Comparison of ENCODE assay signal across 8 mouse cellular contexts in genomic region chr3:106496045-106496721, GRCm38 (mm10). TPM values are rescaled to one million over a fixed set of nuclear protein-coding genes. Genes with fewer than 3 reads are reported as not detected.
DNase-seq lines count a peak whose midpoint lies in the region; ATAC-seq and TF ChIP-seq lines count a peak whose summit lies in the region.
"Had no signal": no experiment of that assay in that cellular context is flagged by ENCODE, and none has a peak within 500 bp of the region (broad histone marks: within the 10 kb centered on the region; RNA-seq: fewer than 3 reads in every experiment).

No protein-coding gene starts in this region.

- 0 out of 2 replicates have a peak, but pooled peaks cover 2% of the 10 kb centered on the region for H3K36me3 ChIP-seq in embryonic facial prominence, embryonic 15.5 days
- no peaks in the 10 kb centered on the region for H3K36me3 ChIP-seq in liver, embryonic 14.5 days (replicated peaks; ENCODE audit: control insufficient read depth, insufficient read depth, low read depth)
- H3K36me3 ChIP-seq in stomach, embryonic 15.5 days: 0 out of 2 replicates have a peak, but pooled peaks cover 4% of the 10 kb centered on the region

- 0 out of 2 replicates have a peak overlapping the region, but pooled peaks have one; percentile 22 for H3K27ac ChIP-seq in embryonic facial prominence, embryonic 15.5 days (replicated peaks)
- peak overlapping the region; percentile 53 for H3K27ac ChIP-seq in liver, embryonic 14.5 days
- H3K27ac ChIP-seq in stomach, embryonic 15.5 days: peak overlapping the region; percentile 74

- H3K9me3 ChIP-seq in embryonic facial prominence, embryonic 15.5 days (replicated peaks): no peaks in the 10 kb centered on the region
- H3K9me3 ChIP-seq in liver, embryonic 14.5 days (ENCODE audit: control insufficient read depth, low read length): no peaks in the 10 kb centered on the region
- H3K9me3 ChIP-seq in stomach, embryonic 15.5 days: no peaks in the 10 kb centered on the region

- WGBS in embryonic facial prominence, embryonic 15.5 days: 33% methylated on average over 4 of the region's 4 CpGs
- 21% methylated on average over 4 of the region's 4 CpGs for WGBS in liver, embryonic 14.5 days (ENCODE audit: insufficient replicate concordance)
- WGBS in stomach, embryonic 15.5 days: 36% methylated on average over 4 of the region's 4 CpGs

- no peak for ATAC-seq in embryonic facial prominence, embryonic 15.5 days (ENCODE audit: insufficient number of reproducible peaks, low FRiP score, low TSS enrichment, low read depth)
- ATAC-seq in liver, embryonic 14.5 days (ENCODE audit: insufficient read depth): peak; percentile 81
- peak; percentile 82 for ATAC-seq in stomach, embryonic 15.5 days (ENCODE audit: insufficient read depth, low FRiP score, low read depth)

- no peaks in the 10 kb centered on the region for H3K4me1 ChIP-seq in embryonic facial prominence, embryonic 15.5 days
- H3K4me1 ChIP-seq in liver, embryonic 14.5 days (replicated peaks; ENCODE audit: control insufficient read depth in 2 of 2, insufficient read depth in 2 of 2, low read length in 1 of 2): peaks cover 54 to 58% of the 10 kb centered on the region in 2 experiments
- no peaks in the 10 kb centered on the region for H3K4me1 ChIP-seq in stomach, embryonic 15.5 days

- intact Hi-C loops in left cerebral cortex, postnatal 4 days (cut with DNase I): no loop called here

- no peak overlapping the region for H3K4me3 ChIP-seq in embryonic facial prominence, embryonic 15.5 days (replicated peaks)
- H3K4me3 ChIP-seq in liver, embryonic 14.5 days (ENCODE audit: insufficient read depth in 1 of 2, low read depth in 2 of 2, low read length in 2 of 2): no peak overlapping the region
- no peak overlapping the region for H3K4me3 ChIP-seq in stomach, embryonic 15.5 days (replicated peaks)

- TF ChIP-seq CTCF in liver, embryonic 14.5 days (IDR thresholded peaks at IDR 0.05; ENCODE audit: low read depth): no peak

- H3K27me3 ChIP-seq in embryonic facial prominence, embryonic 15.5 days: no peaks in the 10 kb centered on the region
- no peaks in the 10 kb centered on the region for H3K27me3 ChIP-seq in liver, embryonic 14.5 days (ENCODE audit: control insufficient read depth, insufficient read depth, low read length)
- H3K27me3 ChIP-seq in stomach, embryonic 15.5 days (replicated peaks): no peaks in the 10 kb centered on the region

- peak; percentile 80 for TF ChIP-seq EP300 in liver, embryonic 14.5 days (IDR thresholded peaks at IDR 0.05; ENCODE audit: low read depth)

- peak; percentile 16 for DNase-seq in left cerebral cortex, adult 11 months (ENCODE audit: low spot score)
- DNase-seq in left cerebral cortex, postnatal 4 days: no peak
- peak; percentile 53 to 58 (median 57) for DNase-seq in liver, embryonic 14.5 days (ENCODE audit: low read depth in 3 of 3, low spot score in 3 of 3)
- no peak for DNase-seq in adrenal gland, postnatal 14 days
- DNase-seq in layer of hippocampus, postnatal 25 days (ENCODE audit: extremely low spot score in 1 of 2, low spot score in 1 of 2): no peak
- DNase-seq: gastrocnemius, postnatal 10 days had no signal

- H3K4me2 ChIP-seq in embryonic facial prominence, embryonic 15.5 days (replicated peaks): no peak overlapping the region
- H3K4me2 ChIP-seq in liver, embryonic 14.5 days (ENCODE audit: low read depth): peak overlapping the region; percentile 29
- no peak overlapping the region for H3K4me2 ChIP-seq in stomach, embryonic 15.5 days

- H3K9ac ChIP-seq in embryonic facial prominence, embryonic 15.5 days: no peak overlapping the region
- no peak overlapping the region for H3K9ac ChIP-seq in liver, embryonic 14.5 days (replicated peaks)
- no peak overlapping the region for H3K9ac ChIP-seq in stomach, embryonic 15.5 days

RNA-seq across cellular contexts. Expression of gene Dennd2d, which starts 14.0 kb away (rescaled TPM):
- under 1 TPM in 1 of 2 experiments, not detected in 1; 0.38 TPM for total RNA-seq in left cerebral cortex, postnatal 4 days (2021)
- 5.7 and 7.2 TPM in 2 replicates for polyA plus RNA-seq in embryonic facial prominence, embryonic 15.5 days (2015; fragmentation: Nextera tagmentation; extraction: Ambion mirVana)
- 1.7 and 2.1 TPM in 2 replicates for polyA plus RNA-seq in liver, embryonic 14.5 days (2012; rRNA removed)
- 4.0 and 4.2 TPM in 2 replicates for polyA plus RNA-seq in liver, embryonic 14.5 days (2014; fragmentation: Nextera tagmentation; extraction: Ambion mirVana)
- 20.2 and 20.4 TPM in 2 replicates for polyA plus RNA-seq in stomach, embryonic 15.5 days (2015; fragmentation: Nextera tagmentation; extraction: Ambion mirVana)
- total RNA-seq in adrenal gland, postnatal 14 days (2021): 1.9 and 6.4 TPM in 2 replicates
- 1 to 10 TPM in 1 of 2 experiments, under 1 TPM in 1; 0.30 to 1.1 TPM for total RNA-seq in layer of hippocampus, postnatal 25 days (2021)

RNA-seq across cellular contexts. Expression of gene Dram2, which starts 51.4 kb away (rescaled TPM):
- 10 to 100 TPM; 57.0 to 62.3 TPM for total RNA-seq in left cerebral cortex, postnatal 4 days (2021)
- 53.7 and 57.9 TPM in 2 replicates for polyA plus RNA-seq in embryonic facial prominence, embryonic 15.5 days (2015; fragmentation: Nextera tagmentation; extraction: Ambion mirVana)
- polyA plus RNA-seq in liver, embryonic 14.5 days (2012; rRNA removed): 14.3 and 15.8 TPM in 2 replicates
- 28.3 and 29.9 TPM in 2 replicates for polyA plus RNA-seq in liver, embryonic 14.5 days (2014; fragmentation: Nextera tagmentation; extraction: Ambion mirVana)
- 70.3 and 82.3 TPM in 2 replicates for polyA plus RNA-seq in stomach, embryonic 15.5 days (2015; fragmentation: Nextera tagmentation; extraction: Ambion mirVana)
- 81.6 and 88.9 TPM in 2 replicates for total RNA-seq in adrenal gland, postnatal 14 days (2021)
- total RNA-seq in layer of hippocampus, postnatal 25 days (2021): 10 to 100 TPM; 39.2 to 40.2 TPM

RNA-seq across cellular contexts. Expression of gene Cept1, which starts 51.4 kb away (rescaled TPM):
- total RNA-seq in left cerebral cortex, postnatal 4 days (2021): 10 to 100 TPM; 35.4 to 36.9 TPM
- 63.2 and 64.4 TPM in 2 replicates for polyA plus RNA-seq in embryonic facial prominence, embryonic 15.5 days (2015; fragmentation: Nextera tagmentation; extraction: Ambion mirVana)
- polyA plus RNA-seq in liver, embryonic 14.5 days (2012; rRNA removed): 10.1 and 10.8 TPM in 2 replicates
- 27.1 and 27.6 TPM in 2 replicates for polyA plus RNA-seq in liver, embryonic 14.5 days (2014; fragmentation: Nextera tagmentation; extraction: Ambion mirVana)
- polyA plus RNA-seq in stomach, embryonic 15.5 days (2015; fragmentation: Nextera tagmentation; extraction: Ambion mirVana): 60.8 and 61.4 TPM in 2 replicates
- 37.8 and 41.3 TPM in 2 replicates for total RNA-seq in adrenal gland, postnatal 14 days (2021)
- total RNA-seq in layer of hippocampus, postnatal 25 days (2021): 10 to 100 TPM; 43.9 to 49.5 TPM

Comparison
In these comparisons a context has a peak if more than half of its experiments do, and no peak if none do; other contexts are left out.
1. DNase-seq: peak in left cerebral cortex, adult 11 months (single experiment) and liver, embryonic 14.5 days (3 of 3); none in left cerebral cortex, postnatal 4 days (single experiment), adrenal gland, postnatal 14 days (single experiment) and layer of hippocampus, postnatal 25 days (0 of 2).
2. H3K27ac ChIP-seq: peak in every context shown above with its lines; median percentile 74 in stomach, embryonic 15.5 days; 53 in liver, embryonic 14.5 days; 22 in embryonic facial prominence, embryonic 15.5 days.